Mouse (Mus musculus): ENCODE measurements around the gene Nmrk2.

DNA sequence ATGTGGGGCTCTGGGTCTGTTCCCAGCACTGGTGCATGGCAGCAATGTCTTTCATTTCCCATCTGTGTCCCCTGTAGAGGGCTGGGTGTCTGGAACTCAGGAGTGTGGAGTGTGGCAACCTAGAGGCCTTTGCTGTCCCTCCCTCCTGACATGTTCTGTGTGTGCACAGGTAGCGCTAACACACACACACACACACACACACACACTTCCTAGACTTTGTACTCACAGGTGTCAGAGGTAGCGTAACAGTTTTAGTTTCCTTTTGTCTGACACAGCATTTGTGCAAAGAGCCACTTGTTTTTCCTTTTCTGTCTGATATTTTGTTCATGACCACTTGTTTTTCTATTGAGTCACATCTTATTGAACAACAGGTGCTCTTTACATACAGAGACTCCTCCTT is 46.0 kb upstream of the Nmrk2 start:
- TF ChIP-seq CTCF (IDR thresholded peaks at IDR 0.05; ENCODE audit: borderline replicate concordance, insufficient read depth, low read length) (no peak), POLR2A (IDR thresholded peaks at IDR 0.05; ENCODE audit: low read depth, low read length) (no peak)

Measured in embryonic fibroblast, embryonic 13.5 days (primary cell).